Mouse (Mus musculus): Measurements from ENCODE around the gene Banf2. TPM values are rescaled to one million over a fixed set of nuclear protein-coding genes. Genes with fewer than 3 reads are reported as not detected.
A peak's percentile ranks its signal among the peaks of the same experiment; 100 is the strongest.

Banf2 gene
- polyA plus RNA-seq, 1 experiment from 2014 or later = not detected

DNA sequence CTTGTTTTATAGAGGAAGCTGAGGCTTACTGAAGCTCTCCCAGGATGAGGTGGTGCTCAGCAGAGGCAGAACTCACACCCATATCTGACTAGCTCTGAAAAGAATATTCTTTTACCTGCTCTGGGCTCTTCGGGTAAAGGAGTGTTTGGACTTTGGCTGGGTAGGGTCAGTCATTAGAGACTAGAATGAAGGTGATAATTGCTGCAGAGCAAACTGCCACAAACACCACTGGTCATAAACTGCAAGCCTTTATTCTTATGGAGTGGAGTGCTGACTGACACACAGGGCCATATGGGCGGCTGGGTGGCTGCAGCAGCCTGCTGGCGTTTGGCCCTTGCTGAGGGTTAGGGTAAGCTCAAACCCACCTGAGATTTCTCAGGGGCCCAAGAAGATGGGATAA lies 46.0 kb downstream of the Banf2 start:
- WGBS = 27% methylated on average over 3 of the region's 3 CpGs

DNA sequence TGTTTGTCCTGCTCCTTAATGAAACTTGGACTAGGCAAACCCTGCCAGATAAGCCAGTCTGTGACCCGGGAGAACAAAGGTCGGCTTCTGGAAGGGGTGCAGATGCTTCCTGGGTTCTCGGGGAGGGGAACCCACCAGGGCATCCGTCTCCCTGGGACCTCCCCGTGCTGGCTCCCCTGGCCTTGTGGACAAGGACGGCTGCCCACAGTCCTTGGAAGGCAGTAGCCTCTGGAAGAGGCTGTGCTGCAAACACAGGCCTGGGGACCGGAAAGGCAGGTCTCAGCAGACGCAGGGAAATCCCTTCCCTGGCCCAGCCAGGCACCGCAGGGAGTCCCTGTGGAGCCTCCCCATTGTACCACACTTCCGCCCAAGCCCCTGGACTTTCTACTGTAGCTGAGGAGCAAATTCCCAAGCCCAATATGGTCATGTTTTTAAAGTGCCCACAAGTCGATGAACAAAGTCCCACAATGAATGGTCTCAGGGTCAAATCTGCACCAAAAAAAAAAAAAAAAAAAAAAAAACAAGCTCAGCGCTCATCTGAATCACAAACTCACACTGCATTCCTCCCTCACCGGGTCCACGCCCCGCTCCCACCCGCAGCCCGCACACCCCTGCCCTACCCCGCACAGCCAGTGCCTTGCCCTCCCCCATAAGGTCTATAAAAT lies 53.5 kb downstream of the Banf2 start:
- Histone ChIP-seq H3K4me3 (ENCODE audit: low read depth, low read length) (peak overlapping the region; percentile 4; the same call in 1 of the 2 replicates), H3K9me3 (ENCODE audit: control insufficient read depth) (no peaks in the 10 kb centered on the region), H3K27ac (ENCODE audit: low read depth, low read length) (peak overlapping the region; percentile 60), H3K27me3 (replicated peaks; ENCODE audit: control insufficient read depth, insufficient read depth, low read length) (no peaks in the 10 kb centered on the region), H3K4me2 (replicated peaks; ENCODE audit: low read depth) (peak overlapping the region; percentile 47), H3K9ac (ENCODE audit: low read depth, low read length) (peak overlapping the region; percentile 45; the same call in 1 of the 2 replicates), H3K36me3 (ENCODE audit: control insufficient read depth, insufficient read depth) (no peaks in the 10 kb centered on the region), H3K4me1 (replicated peaks; ENCODE audit: control insufficient read depth, insufficient read depth, low read length) (peaks cover 12% of the 10 kb centered on the region; the same call in 1 of the 2 replicates)
- TF ChIP-seq CTCF (IDR thresholded peaks at IDR 0.05; ENCODE audit: low read depth) = 0 out of 2 replicates have a peak, but pooled peaks have one; percentile 4
- 9% methylated on average over 18 of the region's 18 CpGs for WGBS
- ATAC-seq = peak; percentile 86

More for the DNA sequence above, 46.0 kb downstream of the Banf2 start:
- Histone ChIP-seq H3K4me3 (ENCODE audit: low read depth, low read length) (no peak overlapping the region), H3K36me3 (ENCODE audit: control insufficient read depth, insufficient read depth) (no peaks in the 10 kb centered on the region), H3K27ac (ENCODE audit: low read depth, low read length) (peak overlapping the region; percentile 62), H3K4me2 (replicated peaks; ENCODE audit: low read depth) (peak overlapping the region; percentile 6; the same call in 1 of the 2 replicates), H3K27me3 (replicated peaks; ENCODE audit: control insufficient read depth, insufficient read depth, low read length) (no peaks in the 10 kb centered on the region), H3K9me3 (ENCODE audit: control insufficient read depth) (no peaks in the 10 kb centered on the region), H3K9ac (ENCODE audit: low read depth, low read length) (no peak overlapping the region), H3K4me1 (replicated peaks; ENCODE audit: control insufficient read depth, insufficient read depth, low read length) (peaks cover 10% of the 10 kb centered on the region; the same call in 1 of the 2 replicates)
- peak; percentile 84 for ATAC-seq
- no peak for TF ChIP-seq CTCF (IDR thresholded peaks at IDR 0.05; ENCODE audit: low read depth)

DNA sequence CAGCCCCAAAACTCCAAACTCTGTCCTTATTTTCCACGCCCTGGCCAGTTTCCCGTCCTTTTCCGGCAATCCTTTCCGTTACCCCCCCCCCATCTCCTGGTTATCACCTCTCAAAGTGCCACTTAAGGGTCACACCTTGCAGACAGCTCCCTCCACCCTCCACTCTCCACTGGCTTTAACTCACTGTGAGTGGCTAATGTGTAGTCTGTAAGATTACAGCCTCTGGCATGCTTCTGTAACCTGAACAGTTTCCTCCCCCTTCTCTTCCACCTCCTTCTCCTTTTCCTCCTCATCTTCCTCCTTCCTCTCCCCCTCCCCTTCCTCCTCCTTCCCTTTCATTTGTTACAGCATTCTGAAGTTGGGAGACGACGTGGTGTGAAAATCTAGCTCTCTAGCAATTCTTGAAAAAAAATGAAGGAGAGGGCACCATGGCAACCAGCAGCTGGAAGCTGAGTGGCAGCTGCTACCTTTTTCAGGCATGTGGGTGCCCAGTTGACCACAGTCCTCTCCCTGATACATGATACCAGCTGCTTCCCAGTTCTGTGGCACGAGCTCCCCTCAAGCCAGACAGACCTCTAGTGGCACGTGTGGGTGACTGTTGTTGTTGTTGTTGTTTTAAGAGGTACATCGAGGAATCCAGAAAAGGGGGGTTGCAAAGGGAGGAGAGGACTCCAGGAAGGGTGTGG lies 55.2 kb downstream of the Banf2 start:
- Histone ChIP-seq H3K27me3 (replicated peaks; ENCODE audit: control insufficient read depth, insufficient read depth, low read length) (no peaks in the 10 kb centered on the region), H3K27ac (ENCODE audit: low read depth, low read length) (no peak overlapping the region), H3K4me3 (ENCODE audit: low read depth, low read length) (no peak overlapping the region), H3K4me1 (replicated peaks; ENCODE audit: control insufficient read depth, insufficient read depth, low read length) (peaks cover 12% of the 10 kb centered on the region; the same call in 1 of the 2 replicates), H3K9ac (ENCODE audit: low read depth, low read length) (no peak overlapping the region), H3K9me3 (ENCODE audit: control insufficient read depth) (no peaks in the 10 kb centered on the region), H3K4me2 (replicated peaks; ENCODE audit: low read depth) (no peak overlapping the region), H3K36me3 (ENCODE audit: control insufficient read depth, insufficient read depth) (no peaks in the 10 kb centered on the region)
- no peak for TF ChIP-seq CTCF (IDR thresholded peaks at IDR 0.05; ENCODE audit: low read depth)
- WGBS = 57% methylated on average over 9 of the region's 9 CpGs
- ATAC-seq = no peak

DNA sequence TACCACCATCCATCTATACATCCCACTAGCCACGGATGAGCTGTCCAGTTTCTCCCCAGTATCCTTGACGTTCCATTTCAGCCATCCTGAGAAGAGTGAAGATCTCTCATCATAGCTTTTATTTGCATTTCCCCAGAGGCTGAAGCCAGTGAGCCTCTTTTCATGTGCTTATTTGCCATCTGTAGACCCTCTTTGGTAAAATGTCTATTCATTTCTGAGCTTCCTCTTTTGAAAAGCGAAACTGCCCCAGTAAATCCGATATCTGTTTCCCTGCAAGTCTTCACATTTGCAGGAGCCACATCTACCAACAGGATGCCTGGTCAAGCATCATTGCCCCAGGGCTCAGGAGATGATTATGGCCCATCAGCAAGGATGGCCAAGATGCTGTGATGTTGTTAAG lies 59.9 kb downstream of the Banf2 start:
- no peaks in the 10 kb centered on the region for H3K27me3 ChIP-seq (replicated peaks; ENCODE audit: control insufficient read depth, insufficient read depth, low read length)
- no peak overlapping the region for H3K9ac ChIP-seq (ENCODE audit: low read depth, low read length)
- no peaks in the 10 kb centered on the region for H3K4me1 ChIP-seq (replicated peaks; ENCODE audit: control insufficient read depth, insufficient read depth, low read length)
- no peak overlapping the region for H3K27ac ChIP-seq (ENCODE audit: low read depth, low read length)
- 79% methylated on average over 4 of the region's 4 CpGs for WGBS
- TF ChIP-seq CTCF (IDR thresholded peaks at IDR 0.05; ENCODE audit: low read depth) = no peak
- H3K9me3 ChIP-seq (ENCODE audit: control insufficient read depth) = no peaks in the 10 kb centered on the region
- no peak overlapping the region for H3K4me3 ChIP-seq (ENCODE audit: low read depth, low read length)
- no peak overlapping the region for H3K4me2 ChIP-seq (replicated peaks; ENCODE audit: low read depth)
- no peak for ATAC-seq
- H3K36me3 ChIP-seq (ENCODE audit: control insufficient read depth, insufficient read depth) = no peaks in the 10 kb centered on the region

DNA sequence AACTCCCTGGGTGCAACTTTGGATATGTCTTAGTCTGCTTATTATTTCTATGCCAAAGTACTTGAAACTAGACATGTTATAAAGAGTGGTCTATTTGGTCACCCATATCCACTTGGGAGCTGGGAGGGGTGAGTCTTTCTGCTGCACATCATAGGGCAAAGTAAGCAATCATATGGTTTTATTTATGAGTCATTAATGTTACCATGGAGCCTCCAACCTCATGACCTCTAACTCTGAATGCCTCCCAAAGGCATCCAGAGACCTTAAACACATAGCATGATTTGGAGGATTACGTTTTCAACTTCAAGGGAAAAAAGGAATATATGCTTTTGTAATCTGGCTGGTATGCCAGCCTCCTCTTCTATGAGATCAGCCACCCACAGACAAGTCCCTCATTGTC lies 61.9 kb downstream of the Banf2 start:
- Histone ChIP-seq H3K27me3 (replicated peaks; ENCODE audit: control insufficient read depth, insufficient read depth, low read length) (no peaks in the 10 kb centered on the region), H3K27ac (ENCODE audit: low read depth, low read length) (no peak overlapping the region), H3K4me1 (replicated peaks; ENCODE audit: control insufficient read depth, insufficient read depth, low read length) (no peaks in the 10 kb centered on the region), H3K9ac (ENCODE audit: low read depth, low read length) (no peak overlapping the region), H3K36me3 (ENCODE audit: control insufficient read depth, insufficient read depth) (no peaks in the 10 kb centered on the region), H3K9me3 (ENCODE audit: control insufficient read depth) (no peaks in the 10 kb centered on the region), H3K4me2 (replicated peaks; ENCODE audit: low read depth) (no peak overlapping the region), H3K4me3 (ENCODE audit: low read depth, low read length) (no peak overlapping the region)
- 82% methylated on average over 1 of the region's 1 CpGs for WGBS
- no peak for TF ChIP-seq CTCF (IDR thresholded peaks at IDR 0.05; ENCODE audit: low read depth)
- no peak for ATAC-seq

DNA sequence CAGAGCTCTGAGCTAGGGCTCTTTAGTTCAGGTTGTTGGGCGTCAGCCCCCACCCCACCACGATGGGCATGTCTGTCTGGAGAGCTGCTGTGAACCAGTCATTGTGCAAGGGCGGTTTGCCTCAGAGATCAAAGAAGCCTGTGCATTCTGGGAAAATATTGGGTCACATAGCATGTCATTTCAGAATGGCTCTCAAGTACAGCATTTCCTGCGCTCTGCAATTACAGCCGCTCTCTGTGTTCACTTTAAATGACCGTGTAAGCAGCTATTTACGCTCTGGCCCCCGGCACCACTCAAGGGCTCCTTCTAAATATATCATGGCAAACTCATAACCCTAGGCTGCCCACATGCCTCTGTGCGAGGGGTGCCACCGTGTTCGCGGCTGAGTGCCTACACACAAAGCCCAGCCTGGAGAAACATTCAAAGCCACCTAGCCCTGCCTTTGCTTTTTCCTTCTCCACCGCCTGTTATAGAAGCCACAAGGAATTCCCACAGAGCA lies 68.7 kb downstream of the Banf2 start:
- ATAC-seq = no peak
- TF ChIP-seq CTCF (IDR thresholded peaks at IDR 0.05; ENCODE audit: low read depth) = no peak
- no peak overlapping the region for H3K27ac ChIP-seq (ENCODE audit: low read depth, low read length)
- no peak overlapping the region for H3K9ac ChIP-seq (ENCODE audit: low read depth, low read length)
- no peaks in the 10 kb centered on the region for H3K27me3 ChIP-seq (replicated peaks; ENCODE audit: control insufficient read depth, insufficient read depth, low read length)
- no peaks in the 10 kb centered on the region for H3K9me3 ChIP-seq (ENCODE audit: control insufficient read depth)
- H3K4me1 ChIP-seq (replicated peaks; ENCODE audit: control insufficient read depth, insufficient read depth, low read length) = no peaks in the 10 kb centered on the region
- no peak overlapping the region for H3K4me2 ChIP-seq (replicated peaks; ENCODE audit: low read depth)
- no peaks in the 10 kb centered on the region for H3K36me3 ChIP-seq (ENCODE audit: control insufficient read depth, insufficient read depth)
- WGBS = 89% methylated on average over 13 of the region's 13 CpGs
- H3K4me3 ChIP-seq (ENCODE audit: low read depth, low read length) = no peak overlapping the region

All from intestine, postnatal 0 days (tissue).